ENCODE assay signal across 17 mouse cellular contexts in genomic region chr1:127508921-127509320, GRCm38 (mm10).
DNase-seq lines count a peak whose midpoint lies in the region; ATAC-seq and TF ChIP-seq lines count a peak whose summit lies in the region.
"Had no signal": no experiment of that assay in that cellular context is flagged by ENCODE, and none has a peak within 500 bp of the region (broad histone marks: within the 10 kb centered on the region; RNA-seq: fewer than 3 reads in every experiment).

No protein-coding gene starts in this region.

- no peak for TF ChIP-seq POLR2A in lung, adult 2 months (IDR thresholded peaks at IDR 0.05; ENCODE audit: borderline replicate concordance, extremely low read depth, low read depth, low read length)

- TF ChIP-seq CTCF in midbrain, postnatal 0 days (IDR thresholded peaks at IDR 0.05): no peak
- no peak for TF ChIP-seq CTCF in lung, adult 2 months (IDR thresholded peaks at IDR 0.05; ENCODE audit: insufficient read depth, low read length)

- no peak overlapping the region for H3K4me3 ChIP-seq in forebrain, embryonic 15.5 days
- no peak overlapping the region for H3K4me3 ChIP-seq in forebrain, embryonic 13.5 days
- no peak overlapping the region for H3K4me3 ChIP-seq in hindbrain, embryonic 13.5 days
- no peak overlapping the region for H3K4me3 ChIP-seq in midbrain, postnatal 0 days (ENCODE audit: low read depth, low read length)
- no peak overlapping the region for H3K4me3 ChIP-seq in lung, adult 2 months (replicated peaks; ENCODE audit: extremely low read depth, low read depth, low read length)
- no peak overlapping the region for H3K4me3 ChIP-seq in kidney, embryonic 15.5 days (replicated peaks)
- H3K4me3 ChIP-seq: embryonic facial prominence, embryonic 15.5 days had no signal

- no peak overlapping the region for H3K27ac ChIP-seq in forebrain, embryonic 15.5 days (replicated peaks)
- no peak overlapping the region for H3K27ac ChIP-seq in forebrain, embryonic 13.5 days
- peak overlapping the region; percentile 76 for H3K27ac ChIP-seq in hindbrain, embryonic 13.5 days
- peak overlapping the region; percentile 40; the same call in 1 of the 2 replicates for H3K27ac ChIP-seq in midbrain, postnatal 0 days (ENCODE audit: low read depth, low read length)
- no peak overlapping the region for H3K27ac ChIP-seq in kidney, embryonic 15.5 days
- H3K27ac ChIP-seq: embryonic facial prominence, embryonic 15.5 days; macrophage had no signal

- H3K9ac ChIP-seq in forebrain, embryonic 15.5 days (replicated peaks): no peak overlapping the region
- no peak overlapping the region for H3K9ac ChIP-seq in forebrain, embryonic 13.5 days
- no peak overlapping the region for H3K9ac ChIP-seq in hindbrain, embryonic 13.5 days
- no peak overlapping the region for H3K9ac ChIP-seq in midbrain, postnatal 0 days (replicated peaks; ENCODE audit: low read length, poor library complexity, severe bottlenecking)
- H3K9ac ChIP-seq in kidney, embryonic 15.5 days: no peak overlapping the region
- H3K9ac ChIP-seq: embryonic facial prominence, embryonic 15.5 days; lung, embryonic 14.5 days had no signal

- WGBS in forebrain, embryonic 15.5 days: 86% methylated on average over 8 of the region's 8 CpGs
- 82% methylated on average over 8 of the region's 8 CpGs for WGBS in forebrain, embryonic 13.5 days
- WGBS in hindbrain, embryonic 13.5 days: 64% methylated on average over 8 of the region's 8 CpGs
- 67% methylated on average over 8 of the region's 8 CpGs for WGBS in midbrain, postnatal 0 days
- WGBS in lung, adult 2 months: 81% methylated on average over 8 of the region's 8 CpGs
- WGBS in kidney, embryonic 15.5 days: 75% methylated on average over 8 of the region's 8 CpGs

- peak; percentile 63 to 68 for DNase-seq in cerebellum, adult 18-20 months
- DNase-seq in midbrain, postnatal 0 days (ENCODE audit: low spot score): no peak
- no peak for DNase-seq in lung, adult 2 months
- DNase-seq in liver: no peak
- DNase-seq: gastrocnemius, postnatal 10 days; kidney, postnatal 14 days; lung, embryonic 14.5 days; right cerebral cortex, postnatal 14 days; thymus, postnatal 36 days had no signal

- ATAC-seq in forebrain, embryonic 15.5 days (replicated peaks): 0 out of 2 replicates have a peak, but pooled peaks have one; percentile 34
- ATAC-seq in forebrain, embryonic 13.5 days: no peak
- peak; percentile 33 for ATAC-seq in hindbrain, embryonic 13.5 days (ENCODE audit: low FRiP score)
- no peak for ATAC-seq in midbrain, postnatal 0 days (ENCODE audit: low FRiP score)
- ATAC-seq in kidney, embryonic 15.5 days (replicated peaks; ENCODE audit: low FRiP score): no peak
- ATAC-seq: activated CD4-positive, CD25-positive, alpha-beta regulatory T cell, adult 4 months; intestine, postnatal 0 days had no signal

- H3K4me1 ChIP-seq in forebrain, embryonic 15.5 days: peaks cover 11% of the 10 kb centered on the region; the same call in 1 of the 2 replicates
- peaks cover 13% of the 10 kb centered on the region for H3K4me1 ChIP-seq in forebrain, embryonic 13.5 days
- peaks cover 25% of the 10 kb centered on the region for H3K4me1 ChIP-seq in hindbrain, embryonic 13.5 days (replicated peaks)
- peaks cover 6% of the 10 kb centered on the region; the same call in 1 of the 2 replicates for H3K4me1 ChIP-seq in midbrain, postnatal 0 days (ENCODE audit: insufficient read depth, low read length)
- H3K4me1 ChIP-seq in lung, adult 2 months (ENCODE audit: control insufficient read depth, insufficient read depth, low read length): no peaks in the 10 kb centered on the region
- no peaks in the 10 kb centered on the region for H3K4me1 ChIP-seq in kidney, embryonic 15.5 days
- H3K4me1 ChIP-seq: embryonic facial prominence, embryonic 15.5 days had no signal

- no peaks in the 10 kb centered on the region for H3K36me3 ChIP-seq in forebrain, embryonic 15.5 days
- H3K36me3 ChIP-seq in forebrain, embryonic 13.5 days (ENCODE audit: poor library complexity, severe bottlenecking): no peaks in the 10 kb centered on the region
- H3K36me3 ChIP-seq in hindbrain, embryonic 13.5 days: no peaks in the 10 kb centered on the region
- H3K36me3 ChIP-seq in midbrain, postnatal 0 days (ENCODE audit: insufficient read depth, low read length): no peaks in the 10 kb centered on the region
- no peaks in the 10 kb centered on the region for H3K36me3 ChIP-seq in kidney, embryonic 15.5 days
- H3K36me3 ChIP-seq: embryonic facial prominence, embryonic 15.5 days had no signal

- no peak overlapping the region for H3K4me2 ChIP-seq in forebrain, embryonic 15.5 days (replicated peaks)
- no peak overlapping the region for H3K4me2 ChIP-seq in forebrain, embryonic 13.5 days
- H3K4me2 ChIP-seq in hindbrain, embryonic 13.5 days: no peak overlapping the region
- H3K4me2 ChIP-seq in midbrain, postnatal 0 days (ENCODE audit: low read depth, low read length, poor library complexity, severe bottlenecking): no peak overlapping the region
- no peak overlapping the region for H3K4me2 ChIP-seq in kidney, embryonic 15.5 days
- H3K4me2 ChIP-seq: embryonic facial prominence, embryonic 15.5 days; lung, embryonic 14.5 days had no signal

- no peaks in the 10 kb centered on the region for H3K9me3 ChIP-seq in forebrain, embryonic 15.5 days
- H3K9me3 ChIP-seq in forebrain, embryonic 13.5 days (replicated peaks): no peaks in the 10 kb centered on the region
- H3K9me3 ChIP-seq in hindbrain, embryonic 13.5 days: no peaks in the 10 kb centered on the region
- no peaks in the 10 kb centered on the region for H3K9me3 ChIP-seq in midbrain, postnatal 0 days (ENCODE audit: low read length)
- no peaks in the 10 kb centered on the region for H3K9me3 ChIP-seq in kidney, embryonic 15.5 days (replicated peaks)
- H3K9me3 ChIP-seq: embryonic facial prominence, embryonic 15.5 days had no signal

- no peaks in the 10 kb centered on the region for H3K27me3 ChIP-seq in forebrain, embryonic 15.5 days
- no peaks in the 10 kb centered on the region for H3K27me3 ChIP-seq in forebrain, embryonic 13.5 days
- H3K27me3 ChIP-seq in hindbrain, embryonic 13.5 days: no peaks in the 10 kb centered on the region
- H3K27me3 ChIP-seq in midbrain, postnatal 0 days (ENCODE audit: insufficient read depth, low read length): no peaks in the 10 kb centered on the region
- no peaks in the 10 kb centered on the region; the same call in 1 of the 2 replicates for H3K27me3 ChIP-seq in kidney, embryonic 15.5 days
- H3K27me3 ChIP-seq: embryonic facial prominence, embryonic 15.5 days had no signal

Comparison
In these comparisons a context has a peak if more than half of its experiments do, and no peak if none do; other contexts are left out.
1. ATAC-seq: peak in forebrain, embryonic 15.5 days (single experiment) and hindbrain, embryonic 13.5 days (single experiment); none in forebrain, embryonic 13.5 days (single experiment), midbrain, postnatal 0 days (single experiment) and kidney, embryonic 15.5 days (single experiment).
2. H3K27ac ChIP-seq: peak in hindbrain, embryonic 13.5 days (single experiment) and midbrain, postnatal 0 days (single experiment); none in forebrain, embryonic 15.5 days (single experiment), forebrain, embryonic 13.5 days (single experiment) and kidney, embryonic 15.5 days (single experiment).
3. DNase-seq: peak in cerebellum, adult 18-20 months (2 of 2); none in midbrain, postnatal 0 days (single experiment), lung, adult 2 months (single experiment) and liver (single experiment).